Mouse (Mus musculus) spleen, embryonic (tissue): ENCODE measurements at regions not wholly inside any gene's neighbourhood (a gene's known extent, or its start where the extent isn't known, plus 50 kb on each side); places are given as distances from the start of the nearest gene placed in this dataset.

Experiments
- CTCF ChIA-PET: fragments of 350-600 bp; sonication (Branson Sonifier 250); formaldehyde crosslinking; loops from one replicate; lab custom pipeline; 2022; lab: Charles Lee

DNA sequence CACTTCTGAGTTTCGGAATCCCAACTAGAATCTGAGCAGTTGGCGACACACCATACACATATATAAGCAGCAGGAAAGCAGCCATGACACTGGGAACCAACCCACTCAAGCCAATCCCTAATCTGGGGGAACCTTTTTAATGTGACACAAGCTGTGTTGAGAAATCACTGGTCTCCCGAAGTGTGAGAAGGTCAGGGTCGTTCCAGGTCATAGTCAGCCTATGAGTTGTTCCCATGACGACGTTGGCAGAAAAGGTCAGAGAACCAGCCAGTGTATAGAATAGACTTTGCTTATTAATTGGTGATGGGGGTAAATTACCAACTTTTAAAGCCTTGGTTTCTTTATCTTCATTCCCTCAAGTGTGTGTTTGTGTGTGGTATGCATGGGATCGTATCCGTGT lies 199.3 kb downstream of the Uaca start:
- CTCF ChIA-PET = interaction anchor here (1.4 kb wide), 1 partner anchor 14 kb away, joined by 3 read pairs; no protein-coding TSS in a partner anchor

DNA sequence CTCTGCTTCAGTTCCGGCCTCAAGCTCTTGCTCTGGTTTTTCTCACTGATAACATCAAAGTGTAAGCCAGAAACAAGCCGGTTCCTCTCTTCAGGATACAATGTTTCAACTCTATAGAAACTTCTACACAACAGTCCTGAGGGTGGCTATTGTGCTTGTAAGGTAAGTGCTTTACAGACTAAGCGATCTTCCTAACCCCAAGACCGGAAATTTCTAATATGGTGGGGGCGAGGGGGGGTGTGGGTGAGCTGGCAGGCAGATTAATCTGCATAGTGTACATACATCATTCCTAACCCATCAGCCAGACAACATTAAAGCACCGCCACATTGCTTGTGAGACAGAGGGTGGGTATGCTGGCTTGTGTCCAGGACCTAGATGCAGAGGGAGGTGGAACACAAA lies 200.8 kb downstream of the Uaca start:
- CTCF ChIA-PET = interaction anchor here (0.7 kb wide), 1 partner anchor 228 kb away, joined by 6 read pairs; no protein-coding TSS in a partner anchor

DNA sequence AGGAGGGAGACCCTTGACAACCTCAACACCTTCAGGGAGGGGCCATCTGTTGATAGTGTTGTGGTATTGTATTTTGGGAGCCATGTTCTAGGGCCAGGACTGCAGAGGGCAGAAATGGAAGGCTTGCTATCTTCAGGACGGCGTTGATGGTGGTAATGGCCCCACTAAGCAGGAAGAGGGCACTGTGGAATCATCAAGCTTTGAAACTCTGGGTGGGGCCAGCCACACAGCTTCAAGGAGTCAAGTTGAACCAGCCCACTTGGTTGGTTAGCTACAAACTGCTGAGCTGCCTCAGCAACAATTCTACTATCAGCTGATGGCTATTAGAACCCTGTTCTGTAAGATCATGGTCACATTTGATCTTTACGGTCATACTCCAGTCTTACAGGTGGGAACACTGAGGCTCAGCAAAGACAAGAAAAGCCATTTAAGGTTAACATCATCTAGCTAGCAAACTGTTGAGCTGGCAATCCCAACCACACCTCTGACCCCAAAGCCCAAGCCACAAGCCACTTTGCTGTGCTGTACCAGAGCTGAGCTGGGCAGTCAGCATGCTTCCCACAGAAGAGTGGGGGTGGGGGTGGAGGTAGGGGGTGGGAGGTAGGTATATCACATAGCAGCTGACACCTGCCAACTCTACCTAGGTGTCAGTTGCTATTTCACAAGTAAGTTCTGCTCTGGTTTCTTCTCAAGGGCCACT lies 203.9 kb downstream of the Uaca start:
- CTCF ChIA-PET = interaction anchor here (0.5 to 1.3 kb wide), 11 partner anchors 12 to 1341 kb away, joined by 3 to 6 read pairs (median 3); no protein-coding TSS in a partner anchor

DNA sequence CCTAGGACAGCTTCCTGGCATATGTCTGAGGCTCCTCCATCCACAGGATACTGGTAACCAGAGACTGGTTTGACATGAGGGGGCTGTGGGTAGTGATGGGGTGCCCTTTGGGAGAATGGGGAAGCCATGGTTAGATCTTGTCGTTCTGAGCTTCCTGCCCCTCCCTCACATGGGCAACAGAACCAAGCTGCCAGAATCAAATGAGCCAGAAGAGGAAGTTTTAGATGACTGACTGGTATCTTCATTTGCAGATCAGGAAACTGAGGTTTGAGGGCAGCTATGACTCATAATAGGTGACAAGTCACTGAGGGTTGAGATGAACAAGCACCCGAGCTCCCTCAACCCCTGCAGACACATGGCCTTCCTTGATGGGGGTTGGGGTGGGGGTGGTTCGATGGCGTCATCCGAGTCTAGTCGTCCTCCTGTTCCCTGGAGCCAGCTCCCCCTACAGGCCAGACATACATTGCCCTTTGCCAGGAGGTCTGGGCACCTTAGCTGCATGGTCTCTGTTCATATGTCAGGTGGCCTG lies 204.7 kb downstream of the Uaca start:
- CTCF ChIA-PET = interaction anchor here (0.6 to 1.3 kb wide), 6 partner anchors 11 to 862 kb away, joined by 3 read pairs; no protein-coding TSS in a partner anchor

DNA sequence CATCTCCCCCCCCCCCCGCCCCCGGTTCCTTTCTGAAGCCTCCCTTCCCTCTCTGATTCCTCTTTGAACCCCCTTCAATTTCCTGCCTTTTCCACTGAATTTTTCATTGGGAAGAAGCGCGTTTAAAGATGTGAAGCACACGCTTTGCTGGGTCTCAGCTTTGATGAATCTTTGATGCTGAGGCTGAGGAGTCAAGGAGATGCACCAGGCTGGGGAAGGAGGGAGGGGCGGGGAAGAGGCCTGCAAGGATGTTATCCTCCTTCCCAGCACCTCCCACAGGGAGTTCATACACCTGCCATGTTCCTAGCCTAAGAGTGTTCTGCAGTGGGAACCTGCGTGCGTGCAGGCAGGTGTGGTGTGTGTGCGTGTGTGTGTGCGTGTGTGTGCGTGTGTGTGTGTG lies 205.9 kb downstream of the Uaca start:
- CTCF ChIA-PET = interaction anchor here (0.6 to 0.8 kb wide), 3 partner anchors 11 to 852 kb away, joined by 3 to 9 read pairs (median 4); no protein-coding TSS in a partner anchor

DNA sequence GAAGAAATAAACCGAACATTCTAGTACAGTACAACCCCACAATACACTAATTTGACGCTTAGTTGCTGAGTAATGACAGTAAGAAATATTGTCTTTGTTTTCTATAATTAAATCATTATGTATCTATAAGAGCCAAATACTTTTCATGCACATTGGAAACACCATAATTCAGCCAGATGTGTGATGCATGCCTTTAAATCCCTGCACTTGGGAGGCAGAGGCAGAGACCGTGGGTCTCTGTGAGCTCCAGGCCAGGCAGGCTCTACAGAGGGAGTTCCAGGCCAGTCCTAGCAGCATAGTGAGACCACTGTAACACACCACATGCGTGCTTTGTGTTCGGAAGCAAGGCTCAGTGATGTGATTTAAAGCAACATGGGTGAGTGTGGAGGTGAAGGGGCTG lies 208.2 kb downstream of the Uaca start:
- CTCF ChIA-PET = no interaction called here

DNA sequence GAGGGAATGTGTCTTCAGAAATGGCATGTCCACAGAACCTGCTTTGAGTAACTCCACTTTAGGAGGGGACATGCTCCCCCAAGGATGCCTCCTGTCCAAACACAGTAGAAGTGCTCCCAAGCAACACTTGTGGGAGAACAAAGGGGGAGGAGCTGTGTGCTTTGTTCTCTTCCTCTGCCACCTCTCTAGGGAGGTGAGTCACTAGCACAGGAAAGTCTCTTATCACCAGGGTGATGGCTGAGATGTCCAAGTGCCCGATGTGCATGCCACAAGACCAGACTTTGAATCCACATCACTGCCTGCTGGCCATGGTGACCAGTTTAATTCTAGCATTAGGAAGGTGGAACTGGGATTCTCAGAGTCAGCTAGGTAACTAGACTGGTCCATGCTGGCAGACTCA lies 214.1 kb downstream of the Uaca start:
- CTCF ChIA-PET = interaction anchor here (0.7 kb wide), 2 partner anchors 116 to 472 kb away, joined by 3 to 7 read pairs; no protein-coding TSS in a partner anchor

DNA sequence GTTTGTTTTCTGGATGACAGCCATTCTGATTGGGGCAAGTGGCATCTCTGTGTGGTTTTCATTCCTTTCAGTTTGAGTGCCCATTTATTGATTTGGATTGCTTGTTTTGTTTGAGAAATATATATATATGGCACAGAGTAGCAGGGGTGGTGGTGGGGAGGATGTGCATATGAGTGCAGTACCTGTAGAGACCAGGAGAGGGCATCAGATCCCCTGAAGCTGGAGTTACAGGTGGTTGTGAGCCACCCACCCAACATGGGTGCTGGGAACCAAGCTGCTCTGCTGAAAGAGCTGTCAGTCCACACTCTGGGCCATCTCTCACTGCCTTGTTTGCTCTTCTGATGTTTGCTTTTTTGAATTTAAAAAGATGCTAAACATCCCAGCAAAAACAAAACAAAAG lies 216.7 kb downstream of the Uaca start:
- CTCF ChIA-PET = interaction anchor here (0.5 to 1.1 kb wide), 3 partner anchors 10 to 797 kb away, joined by 3 to 4 read pairs (median 3); no protein-coding TSS in a partner anchor

DNA sequence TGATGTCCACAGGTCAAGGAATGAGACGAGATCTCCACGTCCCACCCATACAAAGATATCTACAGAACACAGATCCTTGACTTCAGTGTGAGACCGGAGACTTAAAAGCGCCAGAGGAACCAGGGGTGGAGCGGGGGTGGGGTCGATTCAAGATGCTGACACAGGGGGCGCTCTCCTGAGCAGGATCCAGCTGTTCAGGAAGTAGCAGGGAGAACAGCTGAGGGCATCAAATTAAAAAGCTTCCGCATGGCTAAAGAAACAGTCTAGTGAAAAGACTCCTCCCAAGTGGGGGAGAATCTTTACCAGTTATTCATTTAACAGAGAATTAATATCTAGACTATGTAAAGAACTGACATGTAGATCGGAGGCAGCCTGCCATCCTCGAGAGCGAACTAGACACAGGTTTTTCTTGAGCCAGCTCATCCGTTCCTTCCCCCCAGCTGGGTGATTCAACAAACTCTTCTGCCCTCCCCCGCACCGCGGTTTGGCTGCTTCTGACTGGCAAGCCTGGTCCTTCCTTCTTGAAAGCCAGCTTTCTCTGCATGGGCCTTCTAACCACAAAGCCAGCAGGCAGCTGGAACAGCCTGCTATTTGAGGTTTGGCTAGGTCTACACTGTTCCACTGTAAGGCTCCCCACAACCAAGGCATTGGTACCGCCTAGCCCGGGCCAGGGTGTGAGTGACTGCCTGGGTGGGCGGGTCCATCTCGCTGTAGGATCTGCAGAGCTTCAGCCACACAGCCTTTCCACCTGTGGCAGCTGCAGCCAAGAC lies 218.6 kb downstream of the Uaca start:
- CTCF ChIA-PET = interaction anchor here (0.7 to 1.1 kb wide), 2 partner anchors 9 to 21 kb away, joined by 4 read pairs; no protein-coding TSS in a partner anchor

DNA sequence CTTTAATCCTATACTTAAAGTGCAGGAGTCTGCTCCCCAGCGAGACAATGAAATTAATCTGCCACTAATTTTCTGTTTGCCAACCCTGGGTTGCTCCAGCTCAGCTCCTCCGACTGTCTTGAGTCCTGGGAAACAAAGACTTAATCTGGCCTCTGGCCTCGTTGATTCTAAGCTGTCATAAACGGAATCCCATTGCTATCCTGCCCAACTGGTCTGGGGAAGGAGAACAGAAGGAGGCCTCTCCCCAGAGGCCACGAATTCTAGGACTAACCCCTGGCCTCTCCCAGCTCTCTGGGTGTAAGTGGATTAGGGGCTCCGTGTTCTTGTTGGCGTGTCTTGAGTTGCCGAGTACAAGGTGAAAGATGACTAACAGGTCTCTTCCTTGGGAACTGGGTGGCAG lies 219.8 kb downstream of the Uaca start:
- CTCF ChIA-PET = no interaction called here

DNA sequence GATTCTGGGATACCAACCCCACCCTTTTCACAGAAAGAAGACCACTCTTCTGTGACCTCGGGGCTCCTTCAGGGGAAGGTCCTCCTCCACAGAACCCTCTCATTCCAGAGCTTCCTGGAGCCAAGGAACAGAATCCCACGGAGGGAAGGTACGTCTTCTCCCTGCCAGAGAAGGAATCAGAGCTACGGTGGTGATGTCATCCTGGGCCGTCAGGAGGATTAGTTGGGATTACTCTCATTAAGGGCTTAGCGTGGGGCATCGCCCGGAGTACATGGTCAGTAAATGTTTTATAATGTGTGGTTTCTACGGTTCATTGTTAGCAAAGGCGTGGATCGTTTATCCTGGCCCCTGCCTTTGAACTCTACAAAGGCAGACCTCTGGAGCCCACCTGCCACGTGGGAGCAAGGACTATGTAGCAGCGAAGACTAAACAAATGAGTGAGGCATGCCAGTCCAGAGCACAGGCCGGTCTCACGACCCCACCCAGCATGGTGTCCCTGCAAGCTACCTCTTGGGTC lies 221.1 kb downstream of the Uaca start:
- CTCF ChIA-PET = interaction anchor here (0.8 kb wide), 1 partner anchor 31 kb away, joined by 6 read pairs; no protein-coding TSS in a partner anchor

DNA sequence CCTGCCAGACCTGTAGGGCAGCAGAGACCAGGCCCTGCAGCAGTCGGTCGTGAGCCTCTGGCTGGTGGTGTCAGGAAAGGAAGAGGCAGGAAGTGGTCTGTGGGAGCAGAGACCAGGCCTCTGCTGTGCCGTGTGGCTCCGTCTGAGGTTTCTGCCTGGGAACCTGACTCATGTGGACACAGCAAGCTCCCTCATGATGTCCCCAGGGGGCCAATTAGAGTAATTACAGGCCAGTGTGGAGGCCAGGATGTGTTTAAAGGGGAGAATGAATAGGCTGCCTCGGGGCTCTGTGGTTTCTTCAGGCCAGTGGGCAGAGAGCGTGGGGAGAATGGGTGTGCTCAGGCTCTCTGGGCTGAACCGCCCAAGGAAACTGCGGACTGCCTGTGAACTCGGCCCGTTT lies 222.3 kb downstream of the Uaca start:
- CTCF ChIA-PET = no interaction called here

DNA sequence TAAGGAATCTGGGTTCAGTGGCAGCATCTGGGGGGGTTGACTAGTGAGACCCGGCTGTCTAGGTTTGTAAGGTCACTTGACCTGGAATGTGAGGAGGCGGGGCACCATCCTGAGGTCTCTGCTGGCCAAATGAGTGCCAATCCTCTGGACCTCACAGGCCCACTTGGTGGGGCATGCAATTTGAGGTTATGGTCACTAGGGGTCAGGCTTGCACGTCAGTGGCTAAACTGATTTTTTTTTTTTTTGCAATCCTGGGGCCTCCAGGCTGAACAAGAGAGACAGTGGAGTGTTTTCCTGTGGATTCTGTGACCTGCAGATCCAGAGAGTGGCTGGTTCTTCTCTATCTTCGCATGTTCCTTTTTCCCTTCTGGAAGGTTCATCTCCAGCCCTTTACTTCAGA lies 225.6 kb downstream of the Uaca start:
- CTCF ChIA-PET = interaction anchor here (0.6 to 0.7 kb wide), 3 partner anchors 64 to 888 kb away, joined by 3 to 7 read pairs (median 3); no protein-coding TSS in a partner anchor

DNA sequence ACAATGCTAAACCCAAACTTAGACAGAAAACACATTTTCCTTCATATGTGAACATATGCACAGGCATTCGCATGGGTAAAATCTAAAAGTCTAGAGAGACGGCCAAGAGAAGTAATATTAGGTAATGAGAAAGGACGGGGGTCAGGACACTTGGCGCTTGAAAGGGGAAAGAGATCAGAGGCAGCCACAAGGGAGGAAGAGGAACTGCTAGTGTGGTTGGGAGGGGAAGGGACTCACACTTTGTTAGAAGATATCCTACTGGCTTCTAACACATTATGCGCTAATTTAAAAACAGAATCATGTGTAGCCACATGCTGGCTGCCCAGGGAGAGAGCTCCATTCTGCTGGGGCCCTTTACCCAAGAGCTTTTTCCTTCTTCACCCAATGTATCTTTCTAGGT lies 227.5 kb downstream of the Uaca start:
- CTCF ChIA-PET = interaction anchor here (0.6 kb wide), 2 partner anchors 34 to 835 kb away, joined by 3 to 10 read pairs; no protein-coding TSS in a partner anchor

DNA sequence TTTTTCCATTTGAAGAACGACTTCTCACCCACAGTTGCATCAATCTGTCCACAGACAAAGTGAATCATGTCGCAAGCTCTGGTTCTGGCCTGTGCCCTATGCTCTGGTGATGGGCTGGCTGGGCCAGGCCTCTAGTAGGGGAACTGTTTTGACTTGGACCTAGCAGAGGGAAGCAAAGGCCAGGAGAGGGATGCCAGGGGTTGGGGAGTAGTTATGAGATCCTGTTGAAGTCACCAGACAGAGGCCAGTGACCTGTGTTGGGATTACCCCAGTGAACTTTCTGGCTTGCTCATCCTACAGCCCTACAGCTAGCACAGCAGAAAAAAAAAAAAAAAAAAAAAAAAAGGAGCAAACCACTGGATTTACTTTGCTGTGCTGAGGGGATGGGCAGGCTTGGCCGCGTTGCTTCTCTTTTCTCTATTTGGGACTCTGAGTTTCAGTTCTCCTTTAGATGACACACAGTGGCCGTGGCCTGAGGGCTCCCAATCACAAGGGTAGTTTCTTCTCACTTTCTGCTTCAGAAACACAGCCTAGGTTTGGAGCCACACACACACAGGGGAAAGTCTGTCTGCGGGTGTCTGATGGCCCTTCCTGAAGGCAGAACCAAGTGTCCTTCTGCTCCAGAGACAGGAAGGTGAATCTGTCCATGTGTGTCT lies 228.2 kb downstream of the Uaca start:
- CTCF ChIA-PET = interaction anchor here (0.6 kb wide), 2 partner anchors 33 to 835 kb away, joined by 3 to 10 read pairs; no protein-coding TSS in a partner anchor

DNA sequence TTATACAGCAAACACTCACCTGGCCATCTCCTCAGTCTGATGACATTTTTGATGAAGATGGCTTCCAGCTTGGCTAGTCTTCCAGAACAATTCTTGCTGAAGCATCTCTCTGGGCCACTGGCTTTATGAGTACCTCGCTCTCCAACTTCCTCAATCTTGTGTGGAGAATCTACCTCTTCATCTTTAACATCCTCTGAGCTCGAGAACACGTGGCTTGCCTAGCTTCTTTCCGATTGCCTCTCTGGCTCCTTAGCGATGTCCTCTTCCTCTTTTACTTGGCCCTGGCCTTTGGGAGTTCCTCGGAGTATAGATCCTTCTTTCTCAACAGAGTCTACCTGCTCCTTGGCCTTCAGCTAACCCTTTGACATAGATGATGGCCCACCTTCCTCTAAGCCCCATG lies 231.0 kb downstream of the Uaca start:
- CTCF ChIA-PET = interaction anchor here (0.7 kb wide), 1 partner anchor 9 kb away, joined by 3 read pairs; no protein-coding TSS in a partner anchor

DNA sequence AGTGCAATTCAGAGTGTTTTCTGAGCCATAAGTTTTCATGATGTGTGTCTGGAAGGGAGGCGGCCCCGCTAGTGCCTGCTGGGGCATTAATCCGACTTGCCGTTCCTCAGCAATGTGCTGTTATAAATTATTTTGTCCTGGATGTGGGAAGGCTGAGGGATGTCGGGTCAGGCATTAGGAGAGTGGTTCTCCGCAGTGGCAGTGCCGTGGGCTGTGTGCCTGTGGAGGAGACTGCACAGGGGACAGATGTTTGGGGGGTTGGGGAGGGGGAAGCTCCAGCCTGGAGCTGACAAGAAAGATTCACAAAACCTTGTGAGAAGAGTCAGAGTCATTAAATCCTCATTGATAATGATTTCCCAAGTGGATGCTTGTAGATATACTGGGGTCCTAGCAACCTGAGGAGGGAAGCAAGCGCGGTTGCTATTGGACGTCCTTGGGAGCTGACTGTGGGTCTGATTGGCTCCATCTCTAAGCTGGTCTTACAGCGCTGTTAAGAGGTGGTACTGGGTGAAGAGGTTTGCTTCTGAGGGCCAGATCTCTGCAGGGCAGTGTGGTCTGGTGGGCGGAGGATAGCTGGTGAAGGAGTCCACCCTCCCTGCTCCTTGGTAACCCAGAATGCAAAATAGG lies 234.5 kb downstream of the Uaca start:
- CTCF ChIA-PET = no interaction called here

DNA sequence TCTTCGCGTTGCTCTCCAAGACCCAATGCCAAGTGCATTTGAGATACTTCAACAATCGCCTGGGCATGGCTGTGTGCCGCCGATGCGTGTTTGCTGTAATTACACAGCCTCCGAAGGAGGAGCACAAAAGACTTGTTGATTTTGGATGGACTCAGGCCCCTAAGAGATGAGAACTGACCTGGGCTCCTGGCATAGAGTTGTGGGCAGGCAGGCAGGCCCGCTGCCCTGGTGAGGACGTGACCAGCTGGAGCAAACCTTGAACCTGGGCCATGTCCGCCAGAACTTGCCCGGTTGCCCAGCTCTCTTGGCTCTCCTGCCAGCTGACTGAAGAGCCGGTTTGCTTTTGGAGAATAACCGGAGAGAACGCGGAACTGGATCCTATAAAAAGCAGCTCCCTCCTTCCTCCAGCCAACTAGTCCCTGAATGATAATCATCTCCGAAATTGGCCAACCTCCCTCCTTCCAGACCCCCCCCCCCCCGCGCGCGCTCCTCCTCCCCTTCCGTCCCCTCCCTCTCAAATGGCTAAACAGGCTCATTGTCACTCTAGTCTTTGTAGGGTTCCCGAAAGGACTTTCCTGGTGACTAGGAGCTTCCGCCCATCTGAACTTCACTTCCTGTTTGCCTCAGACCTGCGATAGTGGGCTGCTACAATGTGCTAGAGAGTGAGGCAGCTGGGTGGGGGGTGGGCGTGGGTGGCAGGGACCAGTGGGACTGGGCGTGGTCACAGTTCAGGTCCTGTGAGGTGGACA lies 237.5 kb downstream of the Uaca start:
- CTCF ChIA-PET = no interaction called here
